Comparison of ENCODE assay signal across 25 mouse cellular contexts in genomic region chr12:55027088-55027487, GRCm38 (mm10). TPM values are rescaled to one million over a fixed set of nuclear protein-coding genes. Genes with fewer than 3 reads are reported as not detected.
DNase-seq lines count a peak whose midpoint lies in the region; ATAC-seq and TF ChIP-seq lines count a peak whose summit lies in the region.
"Had no signal": no experiment of that assay in that cellular context is flagged by ENCODE, and none has a peak within 500 bp of the region (broad histone marks: within the 10 kb centered on the region; RNA-seq: fewer than 3 reads in every experiment).

No protein-coding gene starts in this region.

- H3K4me1 ChIP-seq in ES-E14 (ENCODE audit: control insufficient read depth in 2 of 2, insufficient read depth in 2 of 2, low read length in 2 of 2, poor library complexity in 1 of 2), result no peaks in the 10 kb centered on the region
- H3K4me1 ChIP-seq: embryonic facial prominence, embryonic 15.5 days; forebrain, embryonic 13.5 days; limb, embryonic 12.5 days; liver, embryonic 15.5 days; neural tube, embryonic 13.5 days; stomach, embryonic 15.5 days had no signal

- peak; percentile 25 for DNase-seq in thymus, postnatal 14 days
- DNase-seq in thymus, postnatal 10 days (ENCODE audit: low spot score in 2 of 2), result no peak
- DNase-seq in ES-E14 (ENCODE audit: low read depth, low spot score), result no peak
- no peak for DNase-seq in neural tube, embryonic 10.5 days (ENCODE audit: extremely low spot score, low spot score)
- no peak for DNase-seq in urinary bladder, postnatal 25 days (ENCODE audit: low spot score)
- DNase-seq in adrenal gland, adult 2 months, result no peak
- DNase-seq: adrenal gland, postnatal 10 days; cerebellum, adult 2 months; kidney, adult 2 months; kidney, postnatal 4 days; lung, postnatal 4 days; midbrain, embryonic 14.5 days; thymus, postnatal 4 days had no signal

- H3K9me3 ChIP-seq in ES-E14 (ENCODE audit: control insufficient read depth, insufficient read depth, low read depth, low read length), result no peaks in the 10 kb centered on the region
- H3K9me3 ChIP-seq: embryonic facial prominence, embryonic 15.5 days; forebrain, embryonic 13.5 days; limb, embryonic 12.5 days; liver, embryonic 15.5 days; neural tube, embryonic 13.5 days; stomach, embryonic 15.5 days had no signal

- no peak overlapping the region for H3K27ac ChIP-seq in ES-E14 (ENCODE audit: insufficient read depth, low read depth, low read length, poor library complexity, severe bottlenecking)
- H3K27ac ChIP-seq: embryonic facial prominence, embryonic 15.5 days; forebrain, embryonic 13.5 days; limb, embryonic 12.5 days; liver, embryonic 15.5 days; neural tube, embryonic 13.5 days; stomach, embryonic 15.5 days had no signal

- in situ Hi-C loops in ES-E14 (cut with MboI; ENCODE audit: low sequenced_read_pairs in 2 of 2, unreplicated experiment in 2 of 2), result no loop called here

- H3K9ac ChIP-seq in ES-E14 (ENCODE audit: insufficient read depth, low read depth, low read length, poor library complexity, severe bottlenecking), result no peak overlapping the region
- H3K9ac ChIP-seq: embryonic facial prominence, embryonic 15.5 days; forebrain, embryonic 13.5 days; limb, embryonic 12.5 days; liver, embryonic 15.5 days; neural tube, embryonic 13.5 days; stomach, embryonic 15.5 days had no signal

- no peaks in the 10 kb centered on the region for H3K36me3 ChIP-seq in ES-E14 (ENCODE audit: control insufficient read depth, insufficient read depth, low read length, poor library complexity, severe bottlenecking)
- H3K36me3 ChIP-seq: embryonic facial prominence, embryonic 15.5 days; limb, embryonic 12.5 days; liver, embryonic 15.5 days; neural tube, embryonic 13.5 days; stomach, embryonic 15.5 days had no signal

- ATAC-seq in inflammation-experienced regulatory T-cells, adult 6 months, result peak; percentile 80
- ATAC-seq: forebrain, embryonic 13.5 days; hindbrain, embryonic 16.5 days had no signal

- no peak overlapping the region for H3K4me3 ChIP-seq in ES-E14 (ENCODE audit: insufficient read depth in 1 of 2, low read depth in 1 of 2, low read length in 2 of 2, poor library complexity in 1 of 2, severe bottlenecking in 1 of 2)
- H3K4me3 ChIP-seq: embryonic facial prominence, embryonic 15.5 days; forebrain, embryonic 13.5 days; limb, embryonic 12.5 days; liver, embryonic 15.5 days; neural tube, embryonic 13.5 days; stomach, embryonic 15.5 days had no signal

TF ChIP-seq in ES-E14, 5 proteins besides CTCF, POLR2A, EP300 and RAD21:
- TF ChIP-seq HCFC1 (IDR thresholded peaks at IDR 0.05; ENCODE audit: borderline replicate concordance, insufficient read depth, low read length) (no peak), ZC3H11A (IDR thresholded peaks at IDR 0.05; ENCODE audit: borderline replicate concordance, low read depth, low read length) (no peak), CHD2 (IDR thresholded peaks at IDR 0.05; ENCODE audit: low read depth, low read length) (no peak), MAFK (IDR thresholded peaks at IDR 0.05; ENCODE audit: insufficient read depth, low read depth, low read length) (0 out of 2 replicates have a peak, but pooled peaks have one; percentile 41), ZNF384 (IDR thresholded peaks at IDR 0.05; ENCODE audit: low read depth, low read length) (peak; percentile 73)

RNA-seq across cellular contexts. Expression of gene Baz1a, which starts 12.9 kb away (rescaled TPM):
- 19.7 and 22.9 TPM in 2 replicates for total RNA-seq in ES-E14 (2012; rRNA removed)
- polyA plus RNA-seq in inflammation-experienced regulatory T-cells, adult 6 months (2017; shearing (Covaris generic)), result 10 to 100 TPM; 31.0 to 41.8 (median 34.4) TPM
- 10 to 100 TPM; 16.5 to 37.6 TPM for total RNA-seq in adrenal gland, adult 2 months (2021)
- polyA plus RNA-seq in adrenal gland, adult 2 months (2012; rRNA removed), result 0.44 and 1.4 TPM in 2 replicates

RNA-seq across cellular contexts. Expression of gene Gm20403, which starts 40.8 kb away (rescaled TPM):
- not detected in 2 replicates for total RNA-seq in ES-E14 (2012; rRNA removed)
- not detected for polyA plus RNA-seq in inflammation-experienced regulatory T-cells, adult 6 months (2017; shearing (Covaris generic))
- not detected for total RNA-seq in adrenal gland, adult 2 months (2021)
- not detected in 2 replicates for polyA plus RNA-seq in adrenal gland, adult 2 months (2012; rRNA removed)
- total RNA-seq: adrenal gland, postnatal 10 days; common myeloid progenitor, adult 5-6 weeks; heart, adult 8-10 months; layer of hippocampus, postnatal 25 days had no signal
- polyA plus RNA-seq: cerebellum, adult 2 months; embryonic facial prominence, embryonic 15.5 days; forebrain, embryonic 13.5 days; heart, postnatal 0 days; hindbrain, embryonic 16.5 days; kidney, adult 2 months; limb, embryonic 12.5 days; liver, embryonic 15.5 days; midbrain, embryonic 14.5 days; neural tube, embryonic 13.5 days; stomach, embryonic 15.5 days had no signal

RNA-seq across cellular contexts. Expression of gene 2700097O09Rik, which starts 52.8 kb away (rescaled TPM):
- total RNA-seq in ES-E14 (2012; rRNA removed), result 29.9 and 33.1 TPM in 2 replicates
- 10 to 100 TPM; 18.7 to 24.4 (median 18.7) TPM for polyA plus RNA-seq in inflammation-experienced regulatory T-cells, adult 6 months (2017; shearing (Covaris generic))
- total RNA-seq in adrenal gland, adult 2 months (2021), result 10 to 100 TPM in 1 of 2 experiments, 1 to 10 TPM in 1; 8.9 to 11.6 TPM
- polyA plus RNA-seq in adrenal gland, adult 2 months (2012; rRNA removed), result 1.8 and 2.4 TPM in 2 replicates

RNA-seq across cellular contexts. Expression of gene Srp54a, which starts 53.0 kb away (rescaled TPM):
- 32.8 and 52.4 TPM in 2 replicates for total RNA-seq in ES-E14 (2012; rRNA removed)
- 100 to 1,000 TPM; 136 to 177 (median 154) TPM for polyA plus RNA-seq in inflammation-experienced regulatory T-cells, adult 6 months (2017; shearing (Covaris generic))
- 100 to 1,000 TPM; 126 to 192 TPM for total RNA-seq in adrenal gland, adult 2 months (2021)
- polyA plus RNA-seq in adrenal gland, adult 2 months (2012; rRNA removed), result 24.5 and 30.0 TPM in 2 replicates
